Mouse (Mus musculus): ENCODE results near the gene Lypd6b. TPM values are rescaled to one million over a fixed set of nuclear protein-coding genes. Genes with fewer than 3 reads are reported as not detected.
A peak's percentile ranks its signal among the peaks of the same experiment; 100 is the strongest.

Gene Lypd6b
- total RNA-seq, 2 experiments from 2014 or later: 3.9 to 4.0 TPM

DNA sequence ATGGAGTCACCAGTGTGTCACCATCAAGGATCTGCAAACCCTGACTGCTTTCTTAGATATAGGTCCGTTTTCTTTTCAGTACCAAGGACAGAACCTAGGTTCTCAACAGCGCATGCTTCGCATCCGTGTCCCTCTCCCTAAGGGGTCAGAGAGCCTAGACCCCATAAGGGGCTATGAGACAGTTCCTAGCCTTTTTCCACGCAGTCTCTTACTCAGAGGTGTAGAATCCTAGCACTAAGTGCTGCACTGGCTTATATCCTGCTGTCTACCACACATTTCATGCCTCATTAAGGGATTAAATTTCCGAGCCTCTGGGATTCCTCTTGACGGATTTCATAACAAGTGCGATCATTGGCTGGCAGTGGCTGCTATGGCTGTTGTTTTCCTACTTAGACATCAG lies 134.5 kb downstream of the Lypd6b start:
- DNase-seq (ENCODE audit: low spot score in 2 of 2): no peak
- Histone ChIP-seq H3K27ac (no peak overlapping the region), H3K4me3 (no peak overlapping the region)
- TF ChIP-seq CTCF (conservative IDR thresholded peaks at IDR 0.05): no peak

GRCm38 (mm10) chr2:49922810-49923209 lies 135.3 kb downstream of the Lypd6b start:
- no peak overlapping the region for H3K4me3 ChIP-seq
- no peak for DNase-seq (ENCODE audit: low spot score in 2 of 2)
- H3K27ac ChIP-seq: no peak overlapping the region
- TF ChIP-seq CTCF (conservative IDR thresholded peaks at IDR 0.05): no peak

DNA sequence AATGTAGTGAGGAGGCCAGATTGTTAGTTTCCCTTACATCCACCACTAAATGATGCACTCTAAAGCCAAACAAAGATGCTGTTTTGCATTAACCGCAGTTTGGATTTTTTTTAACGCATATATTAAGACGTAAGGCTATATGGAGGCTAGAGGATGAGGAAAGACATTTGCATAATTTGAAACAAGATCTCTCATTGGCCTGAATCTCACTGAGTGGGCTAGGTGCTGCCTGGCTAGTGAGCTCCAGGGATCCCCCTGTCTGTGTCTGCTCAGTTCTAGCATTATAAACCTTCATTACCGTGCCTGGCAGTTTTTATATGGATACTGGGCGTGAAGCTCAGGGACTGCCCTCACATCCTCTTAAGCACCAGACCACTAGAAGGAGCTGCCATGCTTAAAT lies 138.7 kb downstream of the Lypd6b start:
- no peak for TF ChIP-seq CTCF (conservative IDR thresholded peaks at IDR 0.05)

GRCm38 (mm10) chr2:49927362-49927761 lies 139.9 kb downstream of the Lypd6b start:
- TF ChIP-seq CTCF (conservative IDR thresholded peaks at IDR 0.05): no peak
- Histone ChIP-seq H3K27ac (no peak overlapping the region), H3K4me3 (no peak overlapping the region)
- no peak for DNase-seq (ENCODE audit: low spot score in 2 of 2)

More for the DNA sequence above, 138.7 kb downstream of the Lypd6b start:
- no peak overlapping the region for H3K27ac ChIP-seq
- H3K4me3 ChIP-seq: no peak overlapping the region
- no peak for DNase-seq (ENCODE audit: low spot score in 2 of 2)

DNA sequence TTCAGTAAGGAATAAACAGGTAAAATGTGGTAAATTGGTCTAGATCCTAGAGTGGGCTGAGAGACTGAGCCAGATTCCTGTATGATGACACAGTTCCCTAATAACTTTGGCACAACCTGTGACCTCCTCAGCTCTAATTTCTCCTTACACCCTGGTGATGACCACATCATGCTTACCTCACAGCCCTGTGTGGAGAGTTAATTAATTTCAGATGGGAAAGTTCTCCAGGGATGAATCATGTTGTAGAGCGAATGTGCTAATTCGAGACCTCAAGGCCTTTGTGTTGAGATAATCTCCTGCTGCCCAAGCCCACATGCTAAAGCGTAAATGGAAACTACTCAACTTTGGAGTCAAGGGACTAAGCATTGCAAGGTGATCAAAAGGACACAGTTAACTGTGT lies 142.4 kb downstream of the Lypd6b start:
- DNase-seq (ENCODE audit: low spot score in 2 of 2): no peak
- H3K27ac ChIP-seq: no peak overlapping the region
- TF ChIP-seq CTCF (conservative IDR thresholded peaks at IDR 0.05): no peak
- H3K4me3 ChIP-seq: no peak overlapping the region

DNA sequence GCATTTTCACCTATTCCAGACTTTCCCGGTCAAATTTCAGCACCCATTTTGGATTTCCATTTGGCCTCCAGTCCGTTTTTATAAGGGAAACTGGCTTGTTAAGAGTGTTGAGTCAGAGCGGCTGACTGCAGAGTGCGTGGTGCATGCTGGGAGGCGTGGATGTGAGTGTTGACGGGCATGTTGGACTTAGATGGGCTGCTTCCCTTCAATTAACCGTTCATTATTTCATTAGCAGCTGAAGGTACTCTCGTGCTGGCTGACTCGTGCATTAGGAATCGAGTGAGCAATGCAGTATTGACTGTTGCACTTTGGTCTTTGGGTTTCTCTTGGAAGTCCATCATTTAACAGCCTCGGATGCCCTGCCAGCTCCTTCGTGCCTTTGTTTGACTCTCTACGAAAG lies 150.1 kb downstream of the Lypd6b start:
- TF ChIP-seq CTCF (conservative IDR thresholded peaks at IDR 0.05): no peak
- Histone ChIP-seq H3K4me3 (no peak overlapping the region), H3K27ac (no peak overlapping the region)
- DNase-seq (ENCODE audit: low spot score in 2 of 2): no peak

GRCm38 (mm10) chr2:49938246-49938645 lies 150.8 kb downstream of the Lypd6b start:
- no peak for DNase-seq (ENCODE audit: low spot score in 2 of 2)
- TF ChIP-seq CTCF (conservative IDR thresholded peaks at IDR 0.05): no peak
- no peak overlapping the region for H3K27ac ChIP-seq

GRCm38 (mm10) chr2:49940372-49940771 lies 152.9 kb downstream of the Lypd6b start:
- no peak for TF ChIP-seq CTCF (conservative IDR thresholded peaks at IDR 0.05)
- no peak for DNase-seq (ENCODE audit: low spot score in 2 of 2)
- Histone ChIP-seq H3K27ac (no peak overlapping the region), H3K4me3 (no peak overlapping the region)

More at GRCm38 (mm10) chr2:49938246-49938645, 150.8 kb downstream of the Lypd6b start:
- H3K4me3 ChIP-seq: no peak overlapping the region

DNA sequence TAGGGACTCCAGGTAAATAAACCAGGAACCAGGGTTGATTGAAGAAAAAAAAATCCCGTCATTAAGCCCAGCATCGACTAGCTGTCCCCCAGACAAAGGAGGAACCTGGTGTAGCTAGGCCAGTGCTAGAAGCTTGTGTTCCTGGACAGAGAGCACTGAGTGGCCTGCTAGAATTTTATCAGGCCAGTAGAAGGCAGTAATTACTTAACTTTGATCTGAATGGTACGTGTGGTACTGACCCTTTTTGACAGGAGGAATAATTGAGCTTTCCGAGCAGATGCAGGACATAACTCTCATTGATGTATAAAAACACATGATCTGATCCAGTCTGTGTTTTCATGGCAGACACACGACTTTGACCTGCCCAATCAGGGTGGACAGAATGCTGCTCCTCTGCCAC lies 154.6 kb downstream of the Lypd6b start:
- Histone ChIP-seq H3K4me3 (no peak overlapping the region), H3K27ac (no peak overlapping the region)
- TF ChIP-seq CTCF (conservative IDR thresholded peaks at IDR 0.05): peak; percentile 56

GRCm38 (mm10) chr2:49951681-49952080 lies 164.2 kb downstream of the Lypd6b start:
- no peak overlapping the region for H3K27ac ChIP-seq
- no peak for TF ChIP-seq CTCF (conservative IDR thresholded peaks at IDR 0.05)
- no peak overlapping the region for H3K4me3 ChIP-seq
- DNase-seq (ENCODE audit: low spot score in 2 of 2): no peak

More for the DNA sequence above, 154.6 kb downstream of the Lypd6b start:
- no peak for DNase-seq (ENCODE audit: low spot score in 2 of 2)

DNA sequence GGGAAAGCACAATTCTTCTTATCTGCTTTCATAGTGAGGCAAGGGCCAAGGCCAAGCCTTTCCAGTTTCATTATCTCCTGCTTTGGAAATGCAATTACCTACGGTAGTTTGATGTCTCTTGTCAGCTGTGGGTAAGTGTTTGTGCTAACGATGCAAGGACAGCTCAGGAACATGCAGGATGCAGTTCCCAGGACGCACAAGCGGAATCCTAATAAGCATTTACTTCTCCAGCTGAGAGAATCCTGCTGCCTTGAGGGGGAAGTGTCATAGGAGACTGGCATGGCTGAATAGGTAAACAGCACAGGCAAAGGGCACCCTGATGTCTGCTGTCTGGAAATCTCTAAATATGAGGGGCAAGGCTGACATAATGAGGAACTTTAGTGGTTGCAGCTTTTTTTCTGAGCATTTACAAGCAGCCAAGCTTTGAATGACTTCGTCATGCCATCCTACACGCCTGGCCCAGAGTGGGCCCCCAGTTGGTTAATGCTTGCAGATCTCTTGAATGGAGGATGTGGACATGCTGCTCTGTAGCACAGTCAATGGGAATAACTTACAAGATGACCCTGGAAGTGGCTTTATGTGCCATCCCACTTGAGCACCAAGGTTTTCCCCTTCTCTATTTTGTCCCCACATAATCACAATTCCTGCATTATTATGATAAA lies 165.3 kb downstream of the Lypd6b start:
- no peak for TF ChIP-seq CTCF (conservative IDR thresholded peaks at IDR 0.05)
- Histone ChIP-seq H3K27ac (no peak overlapping the region), H3K4me3 (no peak overlapping the region)
- no peak for DNase-seq (ENCODE audit: low spot score in 2 of 2)

DNA sequence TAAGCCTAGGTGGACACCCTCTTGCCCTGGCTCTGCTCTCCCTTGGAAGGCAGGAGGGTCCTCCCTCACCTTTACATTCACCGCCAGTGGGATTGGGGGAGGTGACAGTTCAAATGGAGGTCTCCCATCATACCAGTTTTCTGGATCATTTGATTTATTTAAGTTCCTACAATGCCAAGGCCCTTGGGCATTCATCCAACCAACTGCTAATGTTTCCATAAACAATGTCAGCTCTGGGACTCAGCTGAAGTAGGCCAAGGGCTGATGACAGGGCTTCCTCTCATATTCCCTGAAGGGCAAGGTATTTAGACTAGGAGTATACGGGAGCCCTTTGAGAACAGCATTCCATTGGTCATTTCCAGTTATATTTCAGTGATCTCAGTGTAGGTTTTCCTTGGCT lies 170.0 kb downstream of the Lypd6b start:
- Histone ChIP-seq H3K27ac (no peak overlapping the region), H3K4me3 (no peak overlapping the region)
- DNase-seq (ENCODE audit: low spot score in 2 of 2): no peak
- no peak for TF ChIP-seq CTCF (conservative IDR thresholded peaks at IDR 0.05)

DNA sequence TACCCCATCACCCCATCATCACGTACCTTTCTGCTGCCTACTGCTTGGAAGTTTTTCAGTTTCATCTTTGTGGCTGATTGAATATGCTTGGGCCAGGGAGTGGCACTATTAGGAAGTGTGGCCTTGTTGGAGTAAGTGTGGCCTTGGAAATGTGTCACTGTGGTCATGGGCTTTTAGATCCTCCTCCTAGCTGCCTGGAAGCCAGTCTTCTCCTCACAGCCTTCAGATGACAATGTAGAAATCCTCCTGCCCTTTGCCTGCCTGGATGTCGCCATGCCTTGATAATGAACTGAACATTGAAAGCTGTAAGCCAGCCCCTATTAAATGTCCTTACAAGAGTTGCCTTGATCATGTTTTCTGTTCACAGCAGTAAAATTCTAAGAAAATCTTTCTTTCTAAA lies 174.5 kb downstream of the Lypd6b start:
- Histone ChIP-seq H3K27ac (no peak overlapping the region), H3K4me3 (no peak overlapping the region)
- DNase-seq (ENCODE audit: low spot score in 2 of 2): no peak
- TF ChIP-seq CTCF (conservative IDR thresholded peaks at IDR 0.05): no peak

DNA sequence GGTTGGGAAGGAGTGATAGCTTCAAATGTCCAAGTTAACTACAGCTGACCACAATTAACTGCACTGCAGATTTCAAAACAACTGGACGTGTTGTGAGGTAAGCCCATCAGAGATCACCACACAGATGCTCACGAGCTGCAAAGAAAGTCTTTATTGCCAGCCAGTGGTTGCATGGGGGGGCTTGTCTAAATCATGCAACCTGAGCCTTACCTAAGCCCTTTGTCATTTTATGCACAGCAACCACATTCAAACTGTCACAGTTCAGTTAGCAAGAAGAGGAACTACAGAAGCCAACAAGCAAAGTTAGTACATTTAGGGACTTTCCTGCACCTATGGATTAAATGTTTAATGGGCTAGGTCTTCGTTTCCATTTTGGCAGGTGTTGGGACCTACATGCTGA lies 177.4 kb downstream of the Lypd6b start:
- H3K27ac ChIP-seq: no peak overlapping the region
- H3K4me3 ChIP-seq: no peak overlapping the region
- TF ChIP-seq CTCF (conservative IDR thresholded peaks at IDR 0.05): no peak
- DNase-seq (ENCODE audit: low spot score in 2 of 2): no peak
